Mouse (Mus musculus) hindlimb bud, embryonic 11.5 days (tissue): ENCODE data around the gene Ifnar1.

Experiments used
- DNase-seq: peaks from one replicate; pipeline ENCODE4 v3.0.0-alpha.2; 2012; ENCODE audit warnings: low read depth, low spot score; ENCODE audit errors: extremely low spot score

Ifnar1 gene

DNA sequence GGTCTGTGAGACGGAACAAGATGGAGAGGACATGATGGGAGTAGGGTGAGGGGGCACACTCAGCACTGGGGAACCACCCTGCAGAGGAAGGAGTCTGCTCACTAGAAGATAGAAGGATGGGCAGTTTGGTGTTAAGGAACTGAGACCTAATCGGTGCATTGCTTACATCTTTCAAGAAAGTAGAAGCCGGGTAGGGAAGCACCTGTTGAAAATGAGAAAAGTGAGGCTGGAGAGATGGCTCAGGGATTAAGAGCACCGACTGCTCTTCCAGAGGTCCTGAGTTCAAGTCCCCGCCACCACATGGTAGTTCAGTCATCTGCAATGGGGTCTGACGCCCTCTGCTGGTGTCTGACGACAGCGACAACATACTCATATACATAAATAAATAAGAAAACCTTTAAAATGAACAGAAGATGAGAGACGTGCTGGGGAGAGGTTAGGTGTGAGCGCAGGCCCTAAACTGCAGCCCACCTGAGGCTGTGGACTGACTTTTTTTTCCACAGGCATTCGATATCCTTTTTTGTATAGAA is 25.1 kb upstream of the Ifnar1 start:
- DNase-seq = no peak

DNA sequence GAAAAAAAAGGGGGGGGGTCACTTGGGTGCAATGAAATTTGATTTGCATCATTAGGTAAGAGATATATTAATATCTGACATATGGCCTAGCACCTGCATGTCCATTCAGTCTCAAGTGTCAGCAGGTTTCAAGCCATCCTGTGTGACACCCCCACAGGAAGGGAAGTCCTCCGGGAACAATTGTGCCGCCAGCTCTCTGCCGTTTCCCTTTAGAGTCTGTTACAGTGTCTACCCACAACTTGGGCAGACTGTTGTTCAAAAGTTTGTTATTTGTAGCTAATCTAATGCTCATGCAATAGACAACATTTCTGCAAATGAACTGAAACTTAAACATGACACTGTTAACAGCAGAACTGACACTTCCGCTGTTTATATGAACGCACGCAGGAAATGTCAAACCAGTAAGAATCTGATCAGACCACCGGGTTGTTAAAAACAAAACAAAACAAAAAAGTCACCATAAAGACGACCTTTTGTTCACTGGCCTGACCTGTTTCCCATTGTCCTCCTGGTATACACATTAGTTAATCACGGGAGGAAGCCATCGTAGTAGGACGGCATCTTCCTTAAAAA is 23.9 kb upstream of the Ifnar1 start:
- DNase-seq = no peak

DNA sequence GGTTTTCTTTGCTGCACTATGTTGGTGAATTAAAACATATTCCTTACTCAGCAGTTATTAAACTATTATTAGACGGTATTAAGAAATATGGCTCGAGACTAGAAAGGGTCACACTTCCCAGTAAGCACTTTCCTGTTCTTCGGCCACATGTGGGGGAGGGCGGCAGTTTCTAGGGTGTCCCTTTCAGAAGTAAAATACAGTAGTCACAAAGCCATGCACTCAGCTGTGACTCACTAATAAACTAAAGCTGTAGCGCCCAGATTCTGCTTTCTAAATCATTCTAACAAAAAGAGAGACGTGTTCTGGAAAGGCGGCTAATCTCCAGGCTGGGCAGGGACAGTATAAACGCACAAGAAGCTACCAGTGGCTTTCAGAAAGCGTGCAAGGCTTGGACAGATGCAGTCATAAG is 23.3 kb upstream of the Ifnar1 start:
- no peak for DNase-seq

DNA sequence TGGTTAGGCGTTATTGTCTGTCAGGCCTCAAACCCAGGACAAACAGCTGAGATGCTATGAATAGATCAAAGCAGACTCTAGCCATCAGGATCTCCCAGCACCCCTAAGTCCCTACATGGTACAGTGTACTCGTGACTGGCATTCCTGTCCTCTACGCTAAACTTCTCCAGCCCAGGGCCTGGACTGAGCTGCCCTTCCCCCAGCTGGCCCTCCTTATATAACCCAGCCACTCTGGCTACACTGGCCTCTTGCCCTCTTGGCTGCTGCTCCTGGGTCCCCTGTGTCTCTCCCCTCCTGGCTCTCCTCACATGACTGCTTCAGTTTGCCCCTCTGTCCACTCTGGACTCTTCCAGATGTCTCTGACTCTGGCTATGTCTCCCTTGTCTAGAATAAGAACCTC is 22.4 kb upstream of the Ifnar1 start:
- DNase-seq = no peak

DNA sequence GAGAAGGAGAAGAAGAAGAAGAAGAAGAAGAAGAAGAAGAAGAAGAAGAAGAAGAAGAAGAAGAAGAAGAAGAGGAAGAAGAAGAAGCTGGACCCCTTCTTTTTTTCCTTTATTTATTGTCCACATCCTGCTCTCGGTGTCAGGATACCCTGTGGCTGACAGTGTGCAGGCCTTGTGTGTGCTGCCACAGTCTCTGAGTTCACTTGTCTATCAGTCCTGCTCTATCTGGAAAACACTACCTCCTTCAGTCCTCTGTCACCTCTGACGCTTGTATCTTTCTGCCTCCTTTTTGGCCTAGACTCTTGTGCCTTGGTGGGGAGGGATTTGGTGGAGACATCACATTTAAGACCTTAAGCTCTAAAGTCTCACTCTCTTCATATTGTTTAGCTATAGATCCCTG is 21.6 kb upstream of the Ifnar1 start:
- no peak for DNase-seq

DNA sequence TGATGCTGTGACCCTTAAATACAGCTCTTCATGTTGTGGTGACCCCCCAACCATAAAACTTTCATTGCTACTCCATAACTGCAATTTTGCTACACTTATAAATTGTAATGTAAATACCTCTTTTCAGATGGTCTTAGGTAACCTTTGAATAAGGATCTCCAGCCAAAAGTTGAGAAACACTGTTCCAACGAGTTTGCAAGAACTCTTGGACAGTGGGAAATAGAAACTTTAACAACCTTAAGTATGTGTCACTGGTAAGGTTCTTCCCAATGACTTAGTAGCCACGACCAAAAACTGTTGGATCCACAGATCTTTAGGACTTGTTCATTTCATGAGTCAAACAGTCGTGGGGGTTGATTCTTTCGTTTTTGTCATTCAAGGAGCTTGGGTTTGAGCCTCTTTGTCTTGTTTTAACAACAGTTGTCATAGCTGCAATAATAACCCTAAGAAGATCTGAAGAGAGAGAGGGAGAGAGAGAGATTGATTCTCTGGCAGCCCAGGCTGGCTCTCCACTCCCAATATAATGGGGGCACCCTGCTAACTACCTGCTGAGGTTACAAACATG is 21.1 kb upstream of the Ifnar1 start:
- DNase-seq = no peak

DNA sequence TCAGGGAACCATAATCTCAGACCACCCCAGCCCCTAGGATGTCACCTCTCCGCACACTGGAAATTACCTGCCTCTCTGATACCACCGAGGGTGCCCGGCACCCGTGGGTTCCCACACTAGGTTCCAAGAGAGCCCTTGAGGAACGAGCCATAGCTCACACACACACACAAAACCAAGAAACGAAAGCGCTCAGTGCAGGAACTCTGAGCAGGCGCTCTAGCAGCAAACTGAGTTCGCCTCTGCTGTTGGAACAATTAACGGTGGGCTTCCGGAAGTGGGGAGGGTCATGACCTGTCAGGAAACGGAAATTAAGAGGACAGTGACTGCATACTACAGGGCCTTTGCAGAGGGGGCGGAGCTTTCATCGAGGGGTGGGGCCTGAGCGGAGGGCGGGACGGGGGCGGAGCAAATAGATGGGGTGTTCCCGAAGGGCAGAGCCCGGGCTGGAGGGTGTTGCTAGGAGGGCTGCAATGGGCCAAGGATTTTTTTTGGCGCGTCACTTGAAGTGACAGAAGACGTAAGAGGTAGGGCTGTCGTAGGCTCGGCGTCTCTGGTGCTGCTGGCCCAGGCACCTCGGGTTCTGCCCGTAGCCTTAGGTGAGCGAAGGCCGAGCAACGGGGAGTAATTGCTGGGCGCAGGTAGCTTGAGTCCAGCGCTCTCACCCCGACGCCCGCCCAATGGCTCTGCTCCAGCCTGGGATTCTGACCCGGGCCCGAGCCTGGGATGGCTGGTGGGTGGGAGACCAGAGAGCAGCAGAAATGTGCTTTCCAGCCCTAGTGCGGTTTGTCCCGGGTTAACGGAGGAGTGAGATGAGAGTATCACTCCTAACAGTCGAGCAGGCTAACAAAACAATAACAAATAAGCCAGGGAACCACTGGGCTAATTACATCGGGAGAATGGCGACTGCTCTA is 20.2 kb upstream of the Ifnar1 start:
- peak; percentile 52 for DNase-seq

DNA sequence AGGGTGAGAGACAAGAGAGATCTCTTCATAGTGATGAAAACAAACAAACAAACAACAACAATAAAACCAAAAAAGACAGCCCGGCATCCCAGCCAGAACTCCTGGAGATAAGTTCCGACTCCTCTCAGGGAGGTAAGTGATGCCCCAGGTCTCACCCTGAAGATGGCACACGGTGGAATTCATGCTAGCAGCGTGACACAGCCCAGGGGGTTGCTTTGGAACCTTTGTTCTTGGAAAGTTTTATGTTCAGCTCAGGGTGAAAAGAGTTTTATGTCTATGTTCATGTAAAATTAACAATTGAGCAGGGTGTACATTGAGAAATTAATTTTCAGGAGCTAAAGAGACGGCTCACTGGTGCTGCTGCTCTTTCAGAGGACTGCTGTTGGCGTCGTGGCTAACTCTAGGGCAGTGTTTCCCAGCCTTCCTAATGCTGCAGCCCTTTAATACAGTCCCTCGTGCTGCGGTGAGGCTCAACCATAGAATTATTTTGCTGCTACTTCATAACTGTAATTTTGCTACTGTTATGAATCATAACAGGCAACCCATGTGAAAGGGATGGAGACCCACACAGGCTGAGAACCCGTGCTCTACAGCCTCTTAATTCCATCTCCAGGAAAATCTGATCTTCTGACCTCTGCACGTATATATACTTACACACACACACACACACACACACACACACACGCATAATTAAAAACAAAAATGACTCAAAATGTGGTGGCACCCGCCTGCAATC is 19.4 kb upstream of the Ifnar1 start:
- DNase-seq = no peak

DNA sequence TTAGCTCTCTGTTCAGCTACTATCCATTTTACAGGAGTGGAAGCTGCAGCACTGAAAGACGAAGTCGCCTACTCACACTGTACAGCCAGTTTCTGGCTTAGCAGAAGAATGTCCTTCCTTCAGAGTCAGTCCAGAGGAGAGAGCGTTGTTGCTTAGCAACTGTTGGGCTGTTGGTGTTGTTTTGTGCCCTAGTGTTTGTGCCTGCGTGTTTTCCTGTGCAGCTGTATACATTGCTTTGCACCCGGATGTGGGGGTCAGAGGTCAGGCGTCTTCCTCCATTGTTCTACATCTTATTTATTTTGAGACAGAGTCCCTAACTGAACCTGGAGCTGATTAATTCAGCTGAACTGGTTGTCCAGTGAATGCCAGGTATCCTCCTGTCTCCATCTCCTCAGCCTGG is 18.5 kb upstream of the Ifnar1 start:
- no peak for DNase-seq

DNA sequence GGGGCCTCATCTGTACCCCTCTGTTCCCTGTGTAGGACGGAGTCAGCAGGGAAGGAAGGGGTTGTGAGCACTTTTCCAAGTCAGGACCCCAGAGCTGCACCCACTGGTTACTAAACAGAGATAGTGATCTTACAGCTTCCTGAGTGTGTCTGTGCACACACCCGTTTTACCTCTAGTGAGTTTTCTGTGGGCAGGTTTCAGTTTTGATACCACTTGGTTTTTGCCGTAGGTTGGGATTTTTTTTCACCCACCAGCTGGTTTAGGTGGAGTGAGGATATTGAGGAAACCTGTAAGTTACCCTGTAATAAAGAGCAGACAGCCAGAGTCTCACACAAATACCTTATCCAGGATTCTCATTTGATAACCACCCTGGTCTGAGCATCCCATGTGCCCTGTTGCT is 14.6 kb upstream of the Ifnar1 start:
- DNase-seq = no peak

DNA sequence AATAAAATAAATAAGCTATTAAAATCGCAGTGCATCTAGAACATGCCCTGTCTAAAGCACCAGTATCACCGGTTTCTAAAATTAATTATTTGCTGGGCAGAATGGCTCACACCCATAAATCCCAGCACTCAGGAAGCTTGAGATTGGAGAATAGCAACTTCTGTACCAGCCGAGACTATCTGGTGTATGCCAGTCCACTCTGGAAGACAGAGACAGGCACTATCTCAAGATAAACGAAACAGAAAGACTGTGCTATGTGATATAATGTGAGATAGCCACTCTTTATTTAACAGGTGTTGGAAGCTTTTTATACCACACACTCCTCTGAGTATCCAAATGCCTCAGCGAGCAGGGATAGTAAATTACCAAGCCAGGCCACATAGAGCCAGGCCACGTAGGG is 13.6 kb upstream of the Ifnar1 start:
- no peak for DNase-seq

DNA sequence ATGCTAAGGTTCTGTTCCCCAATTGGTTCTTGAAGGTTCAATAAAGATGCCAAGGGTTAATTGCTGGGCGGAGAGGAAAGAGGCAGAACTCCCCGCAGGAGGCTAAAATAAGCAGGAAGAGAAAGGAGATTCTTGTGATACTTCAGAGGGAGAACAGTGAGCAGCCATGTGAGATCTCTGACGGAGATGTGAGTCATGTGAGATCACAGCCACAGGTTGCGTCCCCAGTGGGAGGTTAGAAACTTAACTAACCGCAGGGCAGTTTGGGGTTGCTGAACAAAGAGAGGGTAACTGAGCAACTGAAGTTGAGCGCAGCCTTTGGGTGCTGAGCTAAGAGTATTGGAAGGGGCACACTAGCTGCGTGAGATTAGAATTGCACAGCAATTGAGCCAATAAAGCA is 9.3 kb upstream of the Ifnar1 start:
- no peak for DNase-seq

DNA sequence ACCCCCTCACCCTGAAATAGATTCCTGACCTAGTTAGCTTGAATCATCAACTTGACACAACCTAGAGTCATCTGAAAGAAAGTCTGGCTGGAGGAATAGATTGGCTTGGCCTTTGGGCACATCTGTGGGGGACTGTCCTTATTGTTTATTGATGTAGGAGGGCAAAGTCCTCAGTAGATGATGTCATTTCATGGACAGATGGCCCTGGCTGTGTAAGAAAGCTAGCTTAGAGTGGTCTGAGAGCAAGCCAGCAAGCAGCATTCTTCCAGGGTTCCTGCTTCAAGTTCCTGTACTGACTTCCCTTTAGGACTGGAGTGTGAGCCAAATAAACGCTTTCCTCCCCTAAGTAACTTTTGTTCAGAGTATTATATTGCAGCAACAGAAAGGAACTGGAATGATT is 7.0 kb upstream of the Ifnar1 start:
- no peak for DNase-seq

DNA sequence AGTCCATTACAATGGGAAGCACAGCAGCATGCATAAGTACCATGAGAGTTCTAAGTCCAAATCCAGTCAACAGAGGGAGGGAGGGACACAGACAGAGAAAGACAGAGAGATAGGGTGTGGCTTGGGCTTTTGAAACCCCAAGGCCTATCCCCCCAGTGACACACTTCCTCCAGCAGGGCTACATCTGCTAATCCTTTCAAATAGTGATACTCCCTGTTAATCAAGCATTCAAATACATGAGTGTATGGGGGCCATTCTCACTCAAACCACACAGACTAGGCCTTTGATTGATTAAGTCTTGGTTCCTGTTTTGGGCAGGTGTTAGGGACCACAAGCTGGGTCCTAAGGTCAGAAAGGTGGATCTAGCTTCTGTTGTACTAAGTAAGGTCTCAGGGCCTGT is 4.5 kb upstream of the Ifnar1 start:
- no peak for DNase-seq

DNA sequence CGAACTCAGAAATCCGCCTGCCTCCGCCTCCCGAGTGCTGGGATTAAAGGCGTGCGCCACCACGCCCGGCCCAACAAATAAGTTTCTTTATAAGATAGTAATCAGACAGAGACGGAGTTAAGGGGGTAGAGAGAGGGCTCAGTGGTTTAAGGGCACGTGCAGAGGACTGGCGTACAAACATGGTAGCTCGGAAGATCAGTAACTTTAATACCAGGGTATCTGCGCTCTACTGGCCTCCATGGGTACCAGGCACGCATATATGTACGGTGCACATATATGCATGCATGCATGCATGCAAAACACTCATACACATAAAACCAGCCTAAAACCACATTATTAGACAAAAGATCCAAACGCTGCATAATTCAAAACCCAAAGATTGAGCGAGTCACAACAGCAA is 651 bp upstream of the Ifnar1 start:
- no peak for DNase-seq

DNA sequence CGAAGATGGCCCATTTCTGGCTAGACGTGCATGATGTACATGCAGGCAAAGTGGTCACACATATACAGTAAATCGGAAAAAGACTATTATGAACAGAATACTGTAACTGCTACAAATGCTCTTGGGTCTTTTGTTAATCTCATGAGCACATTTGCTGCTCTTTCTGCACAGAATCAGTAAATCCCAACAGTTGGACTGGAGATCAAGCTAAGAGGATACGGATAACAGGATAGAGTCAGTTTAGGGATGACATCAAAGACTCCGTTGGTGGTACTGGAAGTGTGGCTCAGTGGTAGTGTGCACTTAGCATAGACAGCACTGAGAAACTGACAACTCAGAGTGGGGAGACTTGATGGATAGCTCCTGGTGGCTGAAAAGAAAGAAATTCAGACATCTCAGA is 803 bp downstream of the Ifnar1 start:
- no peak for DNase-seq

DNA sequence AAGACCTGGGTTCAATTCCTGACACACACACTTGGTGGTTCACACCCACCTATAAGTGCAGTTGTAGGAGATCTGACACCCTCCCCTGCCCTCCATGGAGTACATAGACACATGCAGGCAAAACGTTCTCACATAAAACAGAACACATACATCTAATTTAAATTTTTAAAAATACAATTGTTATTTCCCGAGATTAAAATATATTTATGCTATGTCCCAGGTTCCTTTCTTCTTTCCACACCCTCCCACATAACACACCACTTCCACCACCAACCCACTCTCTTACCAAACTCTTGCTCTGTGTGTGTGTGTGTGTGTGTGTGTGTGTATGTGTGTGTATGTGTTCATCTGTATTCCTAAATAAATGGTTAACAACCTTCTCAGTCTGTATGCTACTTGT is 3.0 kb downstream of the Ifnar1 start:
- no peak for DNase-seq

DNA sequence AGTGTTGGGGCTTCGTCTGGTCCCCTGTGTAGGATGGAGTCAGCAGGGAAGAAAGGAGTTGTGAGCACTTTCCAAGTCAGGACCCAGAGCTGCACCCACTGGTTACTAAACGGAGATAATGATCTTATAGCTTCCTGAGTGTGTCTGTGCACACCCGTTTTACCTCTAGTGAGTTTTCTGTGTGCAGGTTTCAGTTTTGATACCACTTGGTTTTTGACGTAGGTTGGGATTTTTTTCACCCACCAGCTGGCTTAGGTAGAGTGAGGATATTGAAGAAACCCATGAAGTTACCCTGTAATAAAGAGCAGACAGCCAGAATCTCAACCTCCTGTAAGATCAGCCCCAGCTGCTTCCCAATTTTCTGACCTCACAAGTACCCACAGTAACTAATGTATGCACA is 5.9 kb downstream of the Ifnar1 start:
- DNase-seq = no peak

DNA sequence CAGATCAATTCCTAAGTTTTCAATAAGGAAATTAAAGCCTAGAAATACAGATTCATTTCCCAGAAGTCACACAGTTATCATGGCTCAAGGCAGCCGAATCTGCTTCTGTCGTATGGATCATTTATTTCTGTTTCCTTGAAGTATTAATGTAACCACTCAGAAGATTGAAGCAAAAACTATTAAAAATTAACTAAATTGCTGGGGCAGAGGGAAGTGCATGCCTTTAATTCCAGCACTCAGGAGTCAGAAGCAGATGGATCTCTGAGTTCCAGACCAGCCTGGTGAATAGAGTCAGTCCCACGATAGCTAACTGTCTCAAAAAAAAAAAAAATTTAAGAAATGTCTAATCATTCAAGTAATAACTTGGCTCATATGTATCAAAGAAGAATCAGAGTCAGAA is 6.4 kb downstream of the Ifnar1 start:
- no peak for DNase-seq

DNA sequence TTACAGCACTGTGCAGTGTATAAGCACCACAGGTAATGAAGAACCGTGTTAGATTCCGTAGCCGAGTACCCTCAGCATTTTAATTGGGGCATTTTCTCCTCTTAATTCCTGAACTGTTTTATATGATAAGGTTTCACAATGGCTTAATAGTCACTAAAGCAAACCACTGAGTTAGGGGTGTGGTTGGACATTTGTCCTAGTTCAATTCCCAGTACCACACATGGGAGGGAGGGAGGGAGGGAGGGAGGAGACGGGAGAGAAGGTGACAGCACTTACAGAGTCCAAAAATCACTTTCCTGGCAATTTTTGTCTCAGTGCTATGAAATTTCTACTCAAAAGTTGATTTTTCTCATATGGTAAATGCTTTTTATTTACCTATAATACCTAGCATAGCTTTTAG is 10.5 kb downstream of the Ifnar1 start:
- DNase-seq = no peak

DNA sequence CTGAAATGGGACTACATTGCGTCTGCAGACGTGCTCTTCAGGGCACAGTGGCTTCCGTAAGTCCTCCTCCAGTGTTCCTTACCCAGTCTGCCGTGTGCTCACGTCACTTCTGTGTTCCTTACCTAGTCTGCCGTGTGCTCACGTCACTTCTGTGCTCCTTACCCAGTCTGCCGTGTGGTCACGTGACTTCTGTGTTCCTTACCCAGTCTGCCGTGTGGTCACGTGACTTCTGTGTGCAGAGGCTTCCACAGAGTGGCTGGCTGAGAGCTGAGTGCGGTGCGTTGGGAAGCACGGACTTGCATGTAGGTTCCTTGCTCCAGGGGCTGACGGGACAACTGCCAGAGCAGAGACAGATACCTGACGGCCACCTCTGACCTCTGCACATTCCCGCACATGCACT is 11.2 kb downstream of the Ifnar1 start:
- DNase-seq = no peak

DNA sequence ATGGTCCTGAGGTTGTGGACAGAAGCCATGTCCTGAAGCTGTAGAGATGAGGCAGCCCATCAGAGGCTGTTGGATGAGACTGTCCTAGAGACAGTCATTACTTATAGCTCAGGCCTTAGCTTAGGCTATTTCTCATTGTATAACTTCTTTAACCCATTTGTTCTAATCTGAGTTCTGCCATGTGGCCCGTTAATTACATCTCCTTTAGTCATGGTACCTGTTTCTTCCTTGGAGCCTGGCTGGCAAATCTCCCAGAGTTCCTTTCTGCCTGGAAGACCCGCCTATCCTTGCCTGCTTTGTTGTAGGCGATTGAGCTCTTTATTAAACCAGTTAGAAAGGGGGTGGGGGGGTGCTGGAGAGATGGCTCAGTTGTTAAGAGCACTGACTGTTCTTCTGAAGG is 11.7 kb downstream of the Ifnar1 start:
- no peak for DNase-seq
